Mouse (Mus musculus) intestine, embryonic 14.5 days (tissue): Measurements from ENCODE around the gene Csde1. TPM values are rescaled to one million over a fixed set of nuclear protein-coding genes. Genes with fewer than 3 reads are reported as not detected.

ENCODE experiments used
- ATAC-seq: fragments of 200-750 bp; cut with Nextera tagmentation; replicated peaks from 2 replicates; pipeline ENCODE4 v1.8.0; 2017; ENCODE audit warnings: low read depth, moderate number of reproducible peaks, moderate TSS enrichment, moderate library complexity; ENCODE audit not compliant: low FRiP score, low TSS enrichment
- DNase-seq: peaks from one replicate; pipeline ENCODE4 v3.0.0-alpha.2; 2018; ENCODE audit warnings: low spot score
- H3K27ac ChIP-seq: fragments of 300-500 bp; sonication (generic); 2 replicates; pipeline ENCODE4 v1.5.1; 2014; ENCODE audit warnings: low read depth, mild to moderate bottlenecking, control low read depth
- H3K27me3 ChIP-seq: fragments of 300-500 bp; sonication (generic); replicated peaks from 2 replicates; pipeline ENCODE4 v1.6.1; 2014; ENCODE audit warnings: low read length, control low read depth; ENCODE audit not compliant: control insufficient read depth, insufficient read depth
- H3K36me3 ChIP-seq: fragments of 300-500 bp; sonication (generic); 2 replicates; pipeline ENCODE4 v1.6.1; 2014; ENCODE audit warnings: low read length, control low read depth; ENCODE audit not compliant: control insufficient read depth, insufficient read depth
- H3K4me1 ChIP-seq: fragments of 300-500 bp; sonication (generic); replicated peaks from 2 replicates; pipeline ENCODE4 v1.6.1; 2014; ENCODE audit warnings: low read length, control low read depth, mixed read lengths; ENCODE audit not compliant: control insufficient read depth, insufficient read depth
- H3K4me2 ChIP-seq: fragments of 300-500 bp; sonication (generic); 2 replicates; pipeline ENCODE4 v1.6.1; 2014; ENCODE audit warnings: low read length
- H3K4me3 ChIP-seq: fragments of 300-500 bp; sonication (generic); 2 replicates; pipeline ENCODE4 v1.5.1; 2014; ENCODE audit warnings: low read depth, low read length, control low read depth, mixed read lengths
- H3K9ac ChIP-seq: fragments of 300-500 bp; sonication (generic); 2 replicates; pipeline ENCODE4 v1.6.1; 2014; ENCODE audit warnings: mild to moderate bottlenecking, low read length
- H3K9me3 ChIP-seq: fragments of 300-500 bp; sonication (generic); 2 replicates; pipeline ENCODE4 v1.6.1; 2016; ENCODE audit warnings: low read length, control low read depth; ENCODE audit not compliant: control insufficient read depth
- WGBS: fragments of 180-500 bp; shearing (Covaris S2); extraction: QIAGEN DNeasy Blood & Tissue Kit; methylation state at CpG from one replicate; pipeline ENCODE4 v1.1.7; 2014; 5-methylcytosine and 5-hydroxymethylcytosine counted together
- polyA plus RNA-seq: library from polyadenylated mRNA; unstranded; fragments of >200 nt; fragmentation: Nextera tagmentation; extraction: Ambion mirVana; gene quantifications from 2 replicates; pipeline ENCODE4 v1.2.1, GENCODE M21; 2014

Csde1 gene
- polyA plus RNA-seq = 378 and 381 TPM in 2 replicates

DNA sequence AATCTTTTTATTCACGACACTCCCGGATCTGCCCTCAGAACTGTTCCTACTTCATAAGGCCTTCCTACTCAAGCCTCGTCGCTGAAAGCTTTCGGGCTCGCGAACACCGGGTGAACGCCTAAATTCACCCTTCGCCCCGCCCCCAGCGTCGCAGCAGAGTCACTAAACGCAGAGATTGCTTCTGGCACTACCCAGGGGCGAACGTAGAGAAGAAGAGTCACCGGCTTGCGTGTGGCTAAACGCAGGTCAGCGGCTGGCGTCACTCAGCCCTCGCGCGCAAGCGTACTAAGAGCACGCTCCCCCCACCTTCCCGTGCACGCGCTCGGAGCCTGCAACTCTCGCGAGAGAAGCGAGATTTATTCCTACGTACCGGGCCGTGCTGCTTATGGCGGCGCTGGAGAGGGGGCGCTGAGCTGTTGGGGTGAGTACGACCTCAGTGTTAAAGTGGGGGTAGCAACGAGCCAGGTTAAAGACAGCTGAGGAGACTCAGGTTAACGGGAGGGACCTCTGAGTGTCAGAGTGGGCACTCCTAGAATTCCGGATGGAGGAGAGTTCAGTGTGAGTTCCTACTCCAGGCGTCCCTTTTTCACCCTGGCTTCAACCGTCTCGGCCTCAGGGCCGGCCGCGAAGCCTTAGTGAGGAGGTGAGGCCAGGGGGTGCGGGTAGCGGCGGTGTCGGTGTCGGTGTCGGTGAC lies at the start of gene Csde1:
TSS of gene Csde1 (plus strand) at position 178 of the 694 bp plus-strand sequence.
- peak; percentile 96 for ATAC-seq
- no peaks in the 10 kb centered on the region for H3K9me3 ChIP-seq
- under 1% methylated on average over 55 of the region's 55 CpGs for WGBS

DNA sequence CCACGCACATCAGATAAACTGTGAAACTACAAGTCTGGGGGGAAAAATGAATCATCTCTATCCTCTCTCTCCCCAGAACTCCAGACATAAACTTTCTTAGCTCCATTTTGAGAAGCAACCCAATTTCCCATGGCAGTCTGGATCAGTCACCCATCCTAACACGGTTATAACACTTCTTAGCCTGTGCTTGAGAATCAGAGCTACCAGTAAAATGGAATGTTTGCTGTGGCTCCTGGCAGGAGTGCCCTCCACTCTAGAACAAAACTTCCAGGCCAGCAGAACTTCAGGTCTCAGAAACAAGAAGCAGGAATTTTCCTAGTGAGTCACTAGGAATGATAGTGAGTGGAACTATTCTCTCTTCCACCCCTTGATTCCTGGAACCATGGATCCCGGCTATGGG lies 49.7 kb upstream of the Csde1 start:
- H3K9me3 ChIP-seq = no peaks in the 10 kb centered on the region
- H3K27ac ChIP-seq = no peak overlapping the region
- no peak overlapping the region for H3K4me3 ChIP-seq
- 72% methylated on average over 3 of the region's 3 CpGs for WGBS
- no peak for ATAC-seq
- H3K9ac ChIP-seq = no peak overlapping the region
- no peaks in the 10 kb centered on the region for H3K4me1 ChIP-seq
- DNase-seq = no peak
- H3K4me2 ChIP-seq = no peak overlapping the region
- H3K27me3 ChIP-seq = no peaks in the 10 kb centered on the region
- H3K36me3 ChIP-seq = no peaks in the 10 kb centered on the region

More for the DNA sequence above, at the start of gene Csde1:
- DNase-seq = peak; percentile 96
- no peaks in the 10 kb centered on the region for H3K27me3 ChIP-seq
- peak within 1 kb of the TSS; percentile 98 for H3K27ac ChIP-seq
- peak within 1 kb of the TSS; percentile 91 for H3K4me2 ChIP-seq
- H3K4me3 ChIP-seq = peak within 1 kb of the TSS; percentile 99
- H3K9ac ChIP-seq = peak within 1 kb of the TSS; percentile 100
- 0 out of 2 replicates have a peak, but pooled peaks cover 4% of the 10 kb centered on the region for H3K36me3 ChIP-seq
- peaks cover 8% of the 10 kb centered on the region for H3K4me1 ChIP-seq

DNA sequence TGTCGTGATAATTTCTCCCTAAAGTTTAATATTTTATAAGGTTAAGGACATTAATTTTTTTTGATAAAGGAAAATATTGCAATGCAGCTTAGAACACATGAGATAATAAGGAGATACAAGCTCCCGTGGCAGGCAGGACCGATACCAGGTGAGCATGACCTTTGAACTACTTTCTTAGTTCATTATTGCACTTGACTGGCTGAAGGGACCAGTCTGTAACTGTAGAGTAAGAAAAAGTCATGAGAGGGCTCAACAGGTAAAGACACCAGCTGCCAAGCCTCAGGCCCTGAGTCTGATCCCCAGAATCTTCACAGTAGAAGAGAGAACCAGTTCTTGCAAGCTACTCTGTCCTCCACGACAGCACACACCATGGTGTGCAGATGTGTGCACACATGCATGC lies 43.3 kb upstream of the Csde1 start:
- Histone ChIP-seq H3K4me1 (no peaks in the 10 kb centered on the region), H3K9ac (no peak overlapping the region), H3K4me3 (no peak overlapping the region), H3K4me2 (no peak overlapping the region), H3K27me3 (no peaks in the 10 kb centered on the region), H3K27ac (no peak overlapping the region), H3K9me3 (no peaks in the 10 kb centered on the region), H3K36me3 (no peaks in the 10 kb centered on the region)
- no peak for DNase-seq
- ATAC-seq = no peak
- 76% methylated on average over 4 of the region's 4 CpGs for WGBS

DNA sequence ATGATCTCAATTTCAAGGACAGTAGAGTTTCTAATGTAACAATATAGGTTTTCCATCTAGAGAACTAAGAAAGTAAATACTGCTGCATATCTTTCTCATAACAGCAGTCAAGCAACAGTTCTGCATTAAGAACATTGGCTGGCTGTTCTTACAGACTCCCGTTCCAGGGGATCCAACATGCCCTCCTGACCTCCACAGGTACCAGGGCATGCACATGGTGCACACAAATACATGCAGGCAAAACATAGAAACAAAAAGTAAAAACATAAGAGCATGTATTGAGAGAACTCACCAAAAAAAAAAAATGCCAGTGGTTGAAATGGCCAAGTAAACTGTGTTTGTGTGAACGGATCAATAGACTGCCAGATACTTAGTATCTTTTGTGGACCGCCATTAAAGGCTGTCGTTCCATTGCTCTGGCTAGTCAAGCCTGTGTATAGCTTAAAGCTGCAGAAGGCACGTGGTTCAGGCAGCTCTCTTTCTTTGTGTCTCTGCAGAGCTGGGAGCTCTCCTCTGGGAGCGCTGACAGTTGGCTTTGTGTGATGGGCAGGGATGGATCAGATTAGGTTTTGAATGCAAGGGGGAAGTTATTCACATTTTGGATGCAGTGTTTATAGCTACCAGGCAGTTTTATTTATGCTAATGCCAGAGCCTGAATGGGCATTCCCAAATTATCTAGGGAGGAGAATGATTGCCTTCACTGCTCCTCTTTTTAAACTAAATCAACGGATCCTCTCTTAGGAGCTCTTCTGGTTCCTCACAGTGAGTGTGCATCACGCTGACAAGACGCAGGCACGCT lies 40.5 kb upstream of the Csde1 start:
- H3K9ac ChIP-seq = peak overlapping the region; percentile 0; the same call in 1 of the 2 replicates
- no peak for DNase-seq
- H3K27ac ChIP-seq = peak overlapping the region; percentile 43; the same call in 1 of the 2 replicates
- no peaks in the 10 kb centered on the region for H3K27me3 ChIP-seq
- no peaks in the 10 kb centered on the region for H3K9me3 ChIP-seq
- no peaks in the 10 kb centered on the region for H3K36me3 ChIP-seq
- ATAC-seq = 0 out of 2 replicates have a peak, but pooled peaks have one; percentile 62
- peak overlapping the region; percentile 31 for H3K4me2 ChIP-seq
- WGBS = 24% methylated on average over 10 of the region's 10 CpGs
- no peak overlapping the region for H3K4me3 ChIP-seq
- H3K4me1 ChIP-seq = no peaks in the 10 kb centered on the region

DNA sequence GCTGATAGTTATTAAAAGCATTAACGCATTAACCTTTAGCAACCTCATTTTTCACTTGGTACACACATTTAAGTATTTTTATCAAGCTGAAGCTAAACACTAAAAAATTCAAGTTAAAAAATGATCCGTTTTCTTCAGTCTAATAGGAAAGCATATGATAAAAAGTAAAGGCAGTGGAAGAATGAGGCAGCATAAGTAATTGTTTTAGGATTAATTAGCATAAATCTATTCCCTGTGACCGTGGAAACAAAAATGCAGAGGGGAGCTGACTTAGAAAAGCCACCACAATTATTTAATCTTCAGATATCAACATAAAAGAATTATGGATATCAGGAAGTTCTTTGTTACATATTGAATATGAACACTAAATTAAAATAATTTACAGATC lies 39.9 kb upstream of the Csde1 start:
- no peak for ATAC-seq
- no peaks in the 10 kb centered on the region for H3K27me3 ChIP-seq
- H3K36me3 ChIP-seq = no peaks in the 10 kb centered on the region
- H3K9ac ChIP-seq = peak overlapping the region; percentile 0; the same call in 1 of the 2 replicates
- no peak overlapping the region for H3K27ac ChIP-seq
- no peak for DNase-seq
- no peak overlapping the region for H3K4me3 ChIP-seq
- WGBS = 28% methylated on average over 3 of the region's 3 CpGs
- H3K4me1 ChIP-seq = no peaks in the 10 kb centered on the region
- H3K4me2 ChIP-seq = peak overlapping the region; percentile 31
- no peaks in the 10 kb centered on the region for H3K9me3 ChIP-seq

DNA sequence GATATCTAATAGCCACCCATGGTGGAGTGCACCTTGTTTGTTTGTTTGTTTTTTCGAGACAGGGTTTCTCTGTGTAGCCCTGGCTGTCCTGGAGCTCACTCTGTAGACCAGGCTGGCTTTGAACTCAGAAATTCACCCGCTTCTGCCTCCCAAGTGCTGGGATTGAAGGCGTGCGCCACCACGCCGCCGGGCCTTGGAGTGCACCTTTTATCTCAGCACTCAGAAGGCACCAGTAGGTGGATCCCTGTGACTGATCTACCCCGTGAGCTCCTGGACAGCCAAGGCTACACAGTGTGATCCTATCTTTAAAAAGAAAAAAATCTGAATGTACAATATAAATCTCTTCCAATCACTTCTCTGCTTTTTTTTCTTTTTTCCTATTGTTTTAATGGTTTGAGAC lies 29.2 kb upstream of the Csde1 start:
- Histone ChIP-seq H3K4me3 (no peak overlapping the region), H3K4me1 (peaks cover 4% of the 10 kb centered on the region; the same call in 1 of the 2 replicates), H3K9ac (no peak overlapping the region), H3K4me2 (no peak overlapping the region), H3K27me3 (no peaks in the 10 kb centered on the region), H3K27ac (no peak overlapping the region), H3K36me3 (no peaks in the 10 kb centered on the region), H3K9me3 (no peaks in the 10 kb centered on the region)
- ATAC-seq = no peak
- DNase-seq = no peak
- 75% methylated on average over 8 of the region's 8 CpGs for WGBS

DNA sequence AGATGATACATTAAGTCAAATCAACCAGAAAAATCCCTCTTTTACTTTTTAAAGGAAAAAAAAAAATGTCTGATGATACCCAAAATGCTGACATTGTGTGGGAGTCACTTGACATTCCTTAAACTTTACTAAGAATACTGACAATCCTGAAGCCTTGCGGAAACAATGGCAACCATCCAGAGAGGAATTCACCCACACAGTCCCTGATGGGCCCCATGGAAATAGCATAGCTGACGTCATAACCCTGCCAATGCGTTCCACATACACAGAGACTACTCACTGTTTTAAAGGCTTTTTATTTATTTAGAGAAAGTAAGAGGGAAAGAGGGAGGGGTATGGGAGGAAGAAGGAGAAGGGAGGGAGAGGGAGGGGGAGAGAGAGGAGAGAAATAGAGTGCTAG lies 27.3 kb upstream of the Csde1 start:
- 13% methylated on average over 3 of the region's 3 CpGs for WGBS
- no peaks in the 10 kb centered on the region for H3K36me3 ChIP-seq
- no peak overlapping the region for H3K27ac ChIP-seq
- no peak overlapping the region for H3K4me3 ChIP-seq
- H3K9ac ChIP-seq = no peak overlapping the region
- peaks cover 4% of the 10 kb centered on the region; the same call in 1 of the 2 replicates for H3K4me1 ChIP-seq
- H3K4me2 ChIP-seq = no peak overlapping the region
- DNase-seq (no peak), ATAC-seq (no peak)
- H3K27me3 ChIP-seq = no peaks in the 10 kb centered on the region
- no peaks in the 10 kb centered on the region for H3K9me3 ChIP-seq

DNA sequence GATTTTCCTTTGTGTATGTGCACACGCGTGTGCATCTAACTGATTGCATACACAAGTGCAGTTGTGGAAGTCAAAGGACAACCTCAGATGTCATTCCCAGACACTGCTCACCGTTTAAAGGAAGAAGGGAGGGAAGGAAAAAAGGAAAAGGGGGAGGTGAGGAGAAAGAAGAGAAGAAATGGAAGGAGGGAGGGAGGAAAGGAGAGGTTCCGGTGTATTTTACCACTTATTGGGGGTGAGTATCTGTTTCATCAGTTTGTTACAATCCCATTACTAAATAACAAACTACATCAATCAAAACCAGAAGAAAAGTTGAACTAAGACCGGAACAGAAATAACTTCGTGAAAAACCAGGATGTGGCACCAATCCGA lies 25.0 kb upstream of the Csde1 start:
- H3K27ac ChIP-seq = peak overlapping the region; percentile 90; the same call in 1 of the 2 replicates

More for the DNA sequence above, 25.0 kb upstream of the Csde1 start:
- Histone ChIP-seq H3K4me3 (peak overlapping the region; percentile 76), H3K4me1 (peaks cover 4% of the 10 kb centered on the region; the same call in 1 of the 2 replicates), H3K4me2 (peak overlapping the region; percentile 66), H3K9ac (0 out of 2 replicates have a peak overlapping the region, but pooled peaks have one; percentile 8), H3K9me3 (no peaks in the 10 kb centered on the region), H3K27me3 (no peaks in the 10 kb centered on the region), H3K36me3 (peaks cover 20% of the 10 kb centered on the region)
- DNase-seq = no peak
- ATAC-seq = no peak
- 46% methylated on average over 7 of the region's 7 CpGs for WGBS
